Mouse (Mus musculus): ENCODE results near the gene Lrrc49. TPM values are rescaled to one million over a fixed set of nuclear protein-coding genes. Genes with fewer than 3 reads are reported as not detected.

The Lrrc49 gene
- polyA plus RNA-seq, 1 experiment from 2014 or later: 1.2 TPM

DNA sequence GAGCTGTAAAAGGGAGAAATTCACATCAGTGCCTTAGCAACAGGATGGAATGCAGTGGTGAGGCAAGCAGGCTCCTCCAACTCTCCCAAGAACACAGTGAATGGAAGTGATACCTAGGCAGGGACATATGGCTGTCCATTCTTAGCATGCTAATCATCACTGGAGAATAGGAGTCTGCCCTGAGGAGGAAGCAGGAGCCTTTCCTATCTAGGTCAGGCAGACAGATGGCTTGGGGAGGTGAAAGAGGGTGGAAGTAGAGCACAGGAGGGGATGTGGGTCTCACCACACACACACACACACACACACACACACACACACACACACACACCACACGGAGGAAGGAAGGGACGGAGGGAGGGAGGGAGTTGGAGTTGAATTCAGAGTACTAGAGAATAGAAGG, 62.1 kb downstream of the Lrrc49 start:
- DNase-seq: no peak
- 30% methylated on average over 2 of the region's 2 CpGs for WGBS (ENCODE audit: insufficient replicate concordance)

DNA sequence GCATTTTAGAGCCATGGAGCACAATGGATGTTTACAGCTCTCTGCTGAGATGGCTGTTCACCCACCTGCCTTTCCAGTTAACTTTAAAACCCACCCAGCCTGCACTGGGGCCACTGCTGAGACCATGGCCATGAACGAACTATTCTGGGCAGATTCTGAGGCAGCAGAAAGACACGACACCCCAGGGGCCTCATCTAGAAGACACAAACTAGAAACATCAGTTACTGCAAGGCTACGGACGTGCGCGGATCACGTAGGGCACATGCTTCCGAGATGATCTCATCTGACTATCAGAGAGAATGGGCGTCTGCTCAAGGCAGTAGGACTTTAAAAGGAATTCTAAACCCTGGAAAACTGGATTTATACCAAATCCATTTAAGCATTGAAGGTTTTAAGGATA, 71.0 kb downstream of the Lrrc49 start:
- no peak overlapping the region for H3K4me2 ChIP-seq
- H3K4me1 ChIP-seq (replicated peaks): no peaks in the 10 kb centered on the region
- ATAC-seq (ENCODE audit: low read depth) (no peak), DNase-seq (no peak)
- H3K27ac ChIP-seq: no peak overlapping the region
- no peaks in the 10 kb centered on the region for H3K9me3 ChIP-seq (replicated peaks)
- no peaks in the 10 kb centered on the region for H3K36me3 ChIP-seq
- no peak overlapping the region for H3K4me3 ChIP-seq (replicated peaks)
- H3K9ac ChIP-seq: no peak overlapping the region
- H3K27me3 ChIP-seq: no peaks in the 10 kb centered on the region
- WGBS (ENCODE audit: insufficient replicate concordance): 69% methylated on average over 9 of the region's 9 CpGs

More for the DNA sequence above, 62.1 kb downstream of the Lrrc49 start:
- Histone ChIP-seq H3K9me3 (replicated peaks) (no peaks in the 10 kb centered on the region), H3K27me3 (no peaks in the 10 kb centered on the region), H3K4me1 (replicated peaks) (no peaks in the 10 kb centered on the region), H3K36me3 (no peaks in the 10 kb centered on the region), H3K4me2 (no peak overlapping the region), H3K27ac (no peak overlapping the region), H3K9ac (no peak overlapping the region), H3K4me3 (replicated peaks) (no peak overlapping the region)
- no peak for ATAC-seq (ENCODE audit: low read depth)

DNA sequence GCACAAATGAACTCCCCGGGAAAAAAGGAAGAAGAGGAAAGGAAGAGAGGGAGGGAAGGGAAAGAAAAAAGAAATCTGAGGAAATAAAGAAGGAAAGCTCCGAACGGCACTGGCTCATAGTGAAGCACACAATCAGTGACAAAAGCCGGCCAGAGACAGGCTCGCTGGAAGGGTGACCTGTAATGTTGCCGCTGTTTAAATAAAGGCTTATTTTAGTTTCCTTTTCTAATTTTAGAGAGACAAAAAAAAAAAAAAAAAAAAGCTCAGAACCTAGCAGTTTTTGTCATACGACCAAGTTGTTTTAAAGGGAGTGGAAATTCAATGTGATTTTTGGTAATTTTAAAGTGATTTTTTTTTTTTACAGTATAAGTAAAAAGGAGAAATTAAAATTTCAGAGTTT, 71.6 kb downstream of the Lrrc49 start:
- Histone ChIP-seq H3K36me3 (no peaks in the 10 kb centered on the region), H3K9ac (no peak overlapping the region), H3K27me3 (no peaks in the 10 kb centered on the region), H3K27ac (no peak overlapping the region), H3K4me3 (replicated peaks) (no peak overlapping the region), H3K9me3 (replicated peaks) (no peaks in the 10 kb centered on the region), H3K4me2 (no peak overlapping the region), H3K4me1 (replicated peaks) (no peaks in the 10 kb centered on the region)
- ATAC-seq (ENCODE audit: low read depth): no peak
- WGBS (ENCODE audit: insufficient replicate concordance): 66% methylated on average over 7 of the region's 7 CpGs
- DNase-seq: no peak

- no peak overlapping the region for H3K27ac ChIP-seq
- H3K4me3 ChIP-seq (replicated peaks): no peak overlapping the region
- H3K4me2 ChIP-seq: no peak overlapping the region
- no peak overlapping the region for H3K9ac ChIP-seq
- H3K4me1 ChIP-seq (replicated peaks): no peaks in the 10 kb centered on the region
- no peaks in the 10 kb centered on the region for H3K27me3 ChIP-seq
- no peaks in the 10 kb centered on the region for H3K36me3 ChIP-seq
- no peak for DNase-seq
- H3K9me3 ChIP-seq (replicated peaks): no peaks in the 10 kb centered on the region
- ATAC-seq (ENCODE audit: low read depth): no peak
- 52% methylated on average over 2 of the region's 2 CpGs for WGBS (ENCODE audit: insufficient replicate concordance)
Observed at GRCm38 (mm10) chr9:60612260-60612659, 75.7 kb downstream of the Lrrc49 start.

- Histone ChIP-seq H3K4me3 (replicated peaks) (no peak overlapping the region), H3K27me3 (no peaks in the 10 kb centered on the region), H3K4me1 (replicated peaks) (no peaks in the 10 kb centered on the region), H3K9ac (no peak overlapping the region), H3K4me2 (no peak overlapping the region), H3K36me3 (no peaks in the 10 kb centered on the region), H3K9me3 (replicated peaks) (no peaks in the 10 kb centered on the region), H3K27ac (no peak overlapping the region)
- DNase-seq: no peak
- WGBS (ENCODE audit: insufficient replicate concordance): 62% methylated on average over 13 of the region's 13 CpGs
- no peak for ATAC-seq (ENCODE audit: low read depth)
Observed at GRCm38 (mm10) chr9:60610194-60610593, 77.8 kb downstream of the Lrrc49 start.

DNA sequence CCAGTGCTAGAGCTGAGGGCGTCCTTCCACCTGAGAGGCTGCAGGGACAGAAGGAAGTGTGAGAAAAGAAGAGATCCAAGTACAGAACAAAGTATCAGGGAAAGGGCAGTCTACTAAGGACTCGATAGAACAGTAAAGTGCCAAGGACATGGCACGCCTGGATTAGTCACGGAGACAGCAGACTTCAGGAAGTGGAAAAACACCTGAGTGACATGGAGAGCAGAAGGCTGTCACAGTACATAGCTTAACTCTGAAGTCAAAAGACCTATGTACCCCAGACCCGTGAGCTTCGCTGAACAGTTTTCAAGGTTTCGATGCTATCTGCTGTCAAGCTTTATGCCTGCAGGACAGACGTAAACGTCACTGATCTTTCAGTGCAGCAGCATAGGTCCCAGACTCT, 79.1 kb downstream of the Lrrc49 start:
- no peak overlapping the region for H3K4me2 ChIP-seq
- no peak overlapping the region for H3K4me3 ChIP-seq (replicated peaks)
- H3K36me3 ChIP-seq: no peaks in the 10 kb centered on the region
- no peaks in the 10 kb centered on the region for H3K27me3 ChIP-seq
- WGBS (ENCODE audit: insufficient replicate concordance): 70% methylated on average over 9 of the region's 9 CpGs
- no peak for ATAC-seq (ENCODE audit: low read depth)
- no peak overlapping the region for H3K27ac ChIP-seq
- no peaks in the 10 kb centered on the region for H3K4me1 ChIP-seq (replicated peaks)
- DNase-seq: no peak
- no peak overlapping the region for H3K9ac ChIP-seq
- no peaks in the 10 kb centered on the region for H3K9me3 ChIP-seq (replicated peaks)

DNA sequence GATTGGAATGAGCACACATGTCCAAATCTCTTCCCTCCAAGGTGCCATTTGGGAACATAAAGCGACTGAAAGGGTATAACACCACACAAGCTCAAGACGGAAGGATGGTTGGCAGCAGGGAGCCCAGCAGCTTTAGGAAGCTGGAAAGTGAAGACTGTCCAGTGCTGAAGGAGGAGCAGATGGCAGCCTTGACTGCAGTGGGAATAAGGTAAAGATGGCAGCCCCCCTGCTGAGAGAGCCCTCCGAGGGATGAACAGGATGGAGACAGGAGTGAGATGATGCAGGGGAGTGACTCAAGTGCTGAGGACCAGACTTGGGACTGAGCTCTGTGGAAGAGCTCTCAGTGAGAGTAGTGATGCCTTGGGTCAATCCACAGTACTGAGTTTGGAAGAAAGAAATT, 79.9 kb downstream of the Lrrc49 start:
- DNase-seq: no peak
- no peak overlapping the region for H3K9ac ChIP-seq
- H3K9me3 ChIP-seq (replicated peaks): no peaks in the 10 kb centered on the region
- no peak overlapping the region for H3K4me3 ChIP-seq (replicated peaks)
- no peaks in the 10 kb centered on the region for H3K4me1 ChIP-seq (replicated peaks)
- ATAC-seq (ENCODE audit: low read depth): no peak
- no peaks in the 10 kb centered on the region for H3K27me3 ChIP-seq
- no peaks in the 10 kb centered on the region for H3K36me3 ChIP-seq
- no peak overlapping the region for H3K4me2 ChIP-seq
- WGBS (ENCODE audit: insufficient replicate concordance): 78% methylated on average over 3 of the region's 3 CpGs
- no peak overlapping the region for H3K27ac ChIP-seq

GRCm38 (mm10) chr9:60604971-60605370, 83.0 kb downstream of the Lrrc49 start:
- WGBS (ENCODE audit: insufficient replicate concordance): 56% methylated on average over 2 of the region's 2 CpGs

GRCm38 (mm10) chr9:60601936-60602335, 86.0 kb downstream of the Lrrc49 start:
- Histone ChIP-seq H3K27me3 (no peaks in the 10 kb centered on the region), H3K9me3 (replicated peaks) (no peaks in the 10 kb centered on the region), H3K4me3 (replicated peaks) (no peak overlapping the region), H3K4me2 (no peak overlapping the region), H3K9ac (no peak overlapping the region), H3K27ac (no peak overlapping the region), H3K36me3 (no peaks in the 10 kb centered on the region), H3K4me1 (replicated peaks) (no peaks in the 10 kb centered on the region)
- DNase-seq: no peak
- WGBS (ENCODE audit: insufficient replicate concordance): 39% methylated on average over 10 of the region's 10 CpGs
- no peak for ATAC-seq (ENCODE audit: low read depth)

More at GRCm38 (mm10) chr9:60604971-60605370, 83.0 kb downstream of the Lrrc49 start:
- H3K9ac ChIP-seq: no peak overlapping the region
- DNase-seq (no peak), ATAC-seq (ENCODE audit: low read depth) (no peak)
- no peak overlapping the region for H3K4me3 ChIP-seq (replicated peaks)
- no peaks in the 10 kb centered on the region for H3K4me1 ChIP-seq (replicated peaks)
- H3K4me2 ChIP-seq: no peak overlapping the region
- H3K27ac ChIP-seq: no peak overlapping the region
- no peaks in the 10 kb centered on the region for H3K36me3 ChIP-seq
- no peaks in the 10 kb centered on the region for H3K9me3 ChIP-seq (replicated peaks)
- no peaks in the 10 kb centered on the region for H3K27me3 ChIP-seq

DNA sequence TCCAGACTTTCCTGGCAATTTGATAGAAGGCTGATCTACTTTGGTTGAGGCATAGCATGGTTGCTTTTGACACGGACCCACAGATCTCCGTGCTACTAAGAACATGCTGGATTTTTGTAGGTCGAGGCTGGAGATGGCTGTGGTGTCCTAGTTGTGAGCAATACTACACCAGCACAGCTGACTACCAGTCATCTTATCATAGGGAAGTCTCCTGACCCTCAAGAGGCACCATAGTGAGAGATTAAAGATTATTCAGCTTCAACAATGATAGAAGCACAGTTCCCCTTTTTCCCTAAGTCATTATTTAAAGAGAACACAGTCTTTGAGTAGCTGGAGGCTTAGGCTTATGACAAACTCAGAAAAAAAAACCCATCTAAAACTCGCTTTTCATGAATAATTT, 87.7 kb downstream of the Lrrc49 start:
- H3K4me1 ChIP-seq (replicated peaks): no peaks in the 10 kb centered on the region
- WGBS (ENCODE audit: insufficient replicate concordance): 55% methylated on average over 4 of the region's 4 CpGs
- no peaks in the 10 kb centered on the region for H3K9me3 ChIP-seq (replicated peaks)
- H3K4me3 ChIP-seq (replicated peaks): no peak overlapping the region
- H3K36me3 ChIP-seq: no peaks in the 10 kb centered on the region
- H3K27ac ChIP-seq: no peak overlapping the region
- no peak overlapping the region for H3K9ac ChIP-seq
- H3K27me3 ChIP-seq: no peaks in the 10 kb centered on the region
- H3K4me2 ChIP-seq: no peak overlapping the region
- ATAC-seq (ENCODE audit: low read depth) (no peak), DNase-seq (no peak)

DNA sequence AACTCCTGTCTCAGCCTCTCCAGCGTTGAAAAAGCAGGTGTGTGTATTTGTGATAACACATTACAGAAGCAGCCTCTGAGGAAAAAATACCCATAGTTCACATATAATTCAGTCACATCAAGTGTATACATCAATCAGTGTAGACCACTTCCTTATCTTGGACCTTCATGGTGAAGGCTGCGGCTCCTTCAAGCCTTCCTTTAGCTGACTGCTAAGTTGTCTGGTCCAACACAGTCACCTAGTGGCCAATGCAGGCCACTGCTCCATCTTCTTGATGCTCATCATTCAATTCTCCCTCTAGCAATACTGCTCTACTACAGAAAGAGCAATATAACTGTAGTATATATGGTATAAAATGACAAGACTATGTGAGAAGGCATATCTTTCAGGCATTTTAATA, 88.5 kb downstream of the Lrrc49 start:
- H3K4me2 ChIP-seq: no peak overlapping the region
- H3K9ac ChIP-seq: no peak overlapping the region
- WGBS (ENCODE audit: insufficient replicate concordance): 21% methylated on average over 2 of the region's 2 CpGs
- no peak for DNase-seq
- H3K4me3 ChIP-seq (replicated peaks): no peak overlapping the region
- H3K36me3 ChIP-seq: no peaks in the 10 kb centered on the region
- ATAC-seq (ENCODE audit: low read depth): no peak
- no peaks in the 10 kb centered on the region for H3K9me3 ChIP-seq (replicated peaks)
- H3K27ac ChIP-seq: no peak overlapping the region
- H3K27me3 ChIP-seq: no peaks in the 10 kb centered on the region
- no peaks in the 10 kb centered on the region for H3K4me1 ChIP-seq (replicated peaks)

DNA sequence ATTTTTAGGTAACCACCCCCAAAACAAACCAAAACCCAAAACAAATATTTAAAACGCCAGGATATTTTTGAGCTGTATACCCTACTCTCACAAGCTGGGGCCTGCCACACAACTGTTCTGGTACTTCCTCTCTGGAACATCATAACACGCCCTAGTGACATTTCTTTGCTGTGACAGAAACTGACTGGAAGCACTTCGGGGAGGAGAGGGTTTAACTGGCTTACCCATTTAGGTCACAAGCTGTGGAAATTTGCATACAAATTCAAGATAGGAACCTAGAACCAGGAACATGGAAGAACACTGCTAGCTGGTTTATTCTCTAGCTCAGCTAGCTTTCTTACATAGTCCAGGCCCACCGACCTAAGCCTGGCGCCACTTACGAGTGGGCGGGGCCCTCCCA, 92.6 kb downstream of the Lrrc49 start:
- Histone ChIP-seq H3K4me1 (replicated peaks) (no peaks in the 10 kb centered on the region), H3K9ac (no peak overlapping the region), H3K36me3 (no peaks in the 10 kb centered on the region), H3K9me3 (replicated peaks) (no peaks in the 10 kb centered on the region), H3K4me2 (no peak overlapping the region), H3K27ac (no peak overlapping the region), H3K27me3 (no peaks in the 10 kb centered on the region), H3K4me3 (replicated peaks) (no peak overlapping the region)
- DNase-seq: no peak
- ATAC-seq (ENCODE audit: low read depth): no peak
- 59% methylated on average over 7 of the region's 7 CpGs for WGBS (ENCODE audit: insufficient replicate concordance)
